ENCODE assay signal across 16 mouse cellular contexts in genomic region chr7:29432947-29433553, GRCm38 (mm10).
DNase-seq lines count a peak whose midpoint lies in the region; ATAC-seq and TF ChIP-seq lines count a peak whose summit lies in the region.
"Had no signal": no experiment of that assay in that cellular context is flagged by ENCODE, and none has a peak within 500 bp of the region (broad histone marks: within the 10 kb centered on the region; RNA-seq: fewer than 3 reads in every experiment).

No protein-coding gene starts in this region.

- H3K9ac ChIP-seq in forebrain, embryonic 16.5 days (replicated peaks; ENCODE audit: low read depth, low read length) = 0 out of 2 replicates have a peak overlapping the region, but pooled peaks have one; percentile 5
- 0 out of 2 replicates have a peak overlapping the region, but pooled peaks have one; percentile 12 for H3K9ac ChIP-seq in midbrain, embryonic 14.5 days (replicated peaks; ENCODE audit: low read length)
- no peak overlapping the region for H3K9ac ChIP-seq in liver, embryonic 12.5 days
- H3K9ac ChIP-seq: embryonic facial prominence, embryonic 12.5 days had no signal

- peak overlapping the region; percentile 81 for H3K27ac ChIP-seq in layer of hippocampus, adult 2 months
- no peak overlapping the region for H3K27ac ChIP-seq in forebrain, embryonic 16.5 days (ENCODE audit: low read length)
- peak overlapping the region; percentile 37; the same call in 1 of the 2 replicates for H3K27ac ChIP-seq in midbrain, embryonic 14.5 days (replicated peaks; ENCODE audit: low read depth, low read length)
- H3K27ac ChIP-seq in liver, embryonic 12.5 days = no peak overlapping the region
- H3K27ac ChIP-seq: embryonic facial prominence, embryonic 12.5 days; heart, embryonic 13.5 days; macrophage had no signal

- no peak for TF ChIP-seq CTCF in layer of hippocampus, adult 2 months (conservative IDR thresholded peaks at IDR 0.05)

- H3K27me3 ChIP-seq in forebrain, embryonic 16.5 days (replicated peaks; ENCODE audit: control insufficient read depth, insufficient read depth, low read length) = no peaks in the 10 kb centered on the region
- H3K27me3 ChIP-seq in midbrain, embryonic 14.5 days (ENCODE audit: control insufficient read depth, insufficient read depth, low read length) = no peaks in the 10 kb centered on the region
- H3K27me3 ChIP-seq in liver, embryonic 12.5 days (replicated peaks) = no peaks in the 10 kb centered on the region
- H3K27me3 ChIP-seq: embryonic facial prominence, embryonic 12.5 days had no signal

- H3K4me2 ChIP-seq in forebrain, embryonic 16.5 days (ENCODE audit: low read length) = no peak overlapping the region
- H3K4me2 ChIP-seq in midbrain, embryonic 14.5 days (ENCODE audit: low read length) = no peak overlapping the region
- H3K4me2 ChIP-seq in liver, embryonic 12.5 days = no peak overlapping the region
- H3K4me2 ChIP-seq: embryonic facial prominence, embryonic 12.5 days; heart, embryonic 13.5 days had no signal

- DNase-seq in cerebellum, postnatal 25 days = peak; percentile 57 to 68
- no peak for DNase-seq in cerebellum, adult 9-10 months
- no peak for DNase-seq in layer of hippocampus, adult 2 months (ENCODE audit: low spot score in 2 of 2)
- DNase-seq in layer of hippocampus, adult 9-10 months (ENCODE audit: low spot score) = no peak
- DNase-seq in midbrain, embryonic 14.5 days = no peak
- no peak for DNase-seq in right cerebral cortex, postnatal 4 days
- DNase-seq: cerebellum, adult 18-20 months; kidney, adult 11 months; kidney, postnatal 36 days; thymus, postnatal 25 days had no signal

- peaks cover 25% of the 10 kb centered on the region for H3K4me1 ChIP-seq in forebrain, embryonic 16.5 days (replicated peaks; ENCODE audit: control insufficient read depth, insufficient read depth, low read length)
- H3K4me1 ChIP-seq in midbrain, embryonic 14.5 days (ENCODE audit: control insufficient read depth, insufficient read depth, low read length) = peaks cover 28% of the 10 kb centered on the region
- H3K4me1 ChIP-seq in liver, embryonic 12.5 days = peaks cover 50% of the 10 kb centered on the region

- ATAC-seq in forebrain, embryonic 16.5 days = 0 out of 2 replicates have a peak, but pooled peaks have one; percentile 12
- ATAC-seq in midbrain, embryonic 14.5 days (ENCODE audit: low FRiP score, low TSS enrichment) = no peak
- no peak for ATAC-seq in liver, embryonic 12.5 days

- no peaks in the 10 kb centered on the region for H3K9me3 ChIP-seq in forebrain, embryonic 16.5 days (ENCODE audit: control insufficient read depth, low read length)
- H3K9me3 ChIP-seq in midbrain, embryonic 14.5 days (ENCODE audit: control insufficient read depth, low read length) = no peaks in the 10 kb centered on the region
- no peaks in the 10 kb centered on the region for H3K9me3 ChIP-seq in liver, embryonic 12.5 days (replicated peaks)
- H3K9me3 ChIP-seq: embryonic facial prominence, embryonic 12.5 days had no signal

- H3K36me3 ChIP-seq in forebrain, embryonic 16.5 days (ENCODE audit: control insufficient read depth, insufficient read depth) = no peaks in the 10 kb centered on the region
- H3K36me3 ChIP-seq in midbrain, embryonic 14.5 days (ENCODE audit: control insufficient read depth, insufficient read depth, low read length) = no peaks in the 10 kb centered on the region
- H3K36me3 ChIP-seq in liver, embryonic 12.5 days = no peaks in the 10 kb centered on the region
- H3K36me3 ChIP-seq: embryonic facial prominence, embryonic 12.5 days; heart, embryonic 13.5 days had no signal

- WGBS in forebrain, embryonic 16.5 days = 40% methylated on average over 11 of the region's 11 CpGs
- 36% methylated on average over 11 of the region's 11 CpGs for WGBS in midbrain, embryonic 14.5 days
- 70% methylated on average over 11 of the region's 11 CpGs for WGBS in liver, embryonic 12.5 days (ENCODE audit: insufficient replicate concordance)

- no peak overlapping the region for H3K4me3 ChIP-seq in layer of hippocampus, adult 2 months
- H3K4me3 ChIP-seq in forebrain, embryonic 16.5 days (replicated peaks; ENCODE audit: low read length) = no peak overlapping the region
- H3K4me3 ChIP-seq in midbrain, embryonic 14.5 days (replicated peaks; ENCODE audit: low read depth, low read length) = no peak overlapping the region
- no peak overlapping the region for H3K4me3 ChIP-seq in liver, embryonic 12.5 days
- H3K4me3 ChIP-seq: embryonic facial prominence, embryonic 12.5 days; heart, embryonic 13.5 days; myocyte had no signal

Comparison
In these comparisons a context has a peak if more than half of its experiments do, and no peak if none do; other contexts are left out.
1. DNase-seq: peak in cerebellum, postnatal 25 days (2 of 2); none in cerebellum, adult 9-10 months (single experiment), layer of hippocampus, adult 2 months (0 of 2), layer of hippocampus, adult 9-10 months (single experiment), midbrain, embryonic 14.5 days (single experiment) and right cerebral cortex, postnatal 4 days (single experiment).
2. H3K27ac ChIP-seq: peak in layer of hippocampus, adult 2 months (single experiment) and midbrain, embryonic 14.5 days (single experiment); none in forebrain, embryonic 16.5 days (single experiment) and liver, embryonic 12.5 days (single experiment).